Comparison of ENCODE assay signal across 22 mouse cellular contexts in genomic region chr1:149940301-149940700, GRCm38 (mm10). TPM values are rescaled to one million over a fixed set of nuclear protein-coding genes. Genes with fewer than 3 reads are reported as not detected.
DNase-seq lines count a peak whose midpoint lies in the region; ATAC-seq and TF ChIP-seq lines count a peak whose summit lies in the region.
"Had no signal": no experiment of that assay in that cellular context is flagged by ENCODE, and none has a peak within 500 bp of the region (broad histone marks: within the 10 kb centered on the region; RNA-seq: fewer than 3 reads in every experiment).

No protein-coding gene starts in this region.

- 0 out of 2 replicates have a peak, but pooled peaks have one; percentile 43 for ATAC-seq in liver, postnatal 0 days
- ATAC-seq in megakaryocyte, adult 5-6 weeks (ENCODE audit: poor library complexity, severe bottlenecking), result peak; percentile 92
- ATAC-seq in forebrain, postnatal 0 days, result no peak
- ATAC-seq: CD4-positive, CD25-positive, alpha-beta regulatory T cell, adult 4 months; inflammation-experienced regulatory T-cells, adult 6 months; midbrain, embryonic 16.5 days had no signal

- TF ChIP-seq EP300 in liver, postnatal 0 days (IDR thresholded peaks at IDR 0.05; ENCODE audit: low read depth), result no peak

- TF ChIP-seq POLR2A in bone marrow macrophage, adult 2 months (IDR thresholded peaks at IDR 0.05; ENCODE audit: borderline replicate concordance, low read depth, low read length), result no peak

- H3K9me3 ChIP-seq in liver, postnatal 0 days (ENCODE audit: low read length), result no peaks in the 10 kb centered on the region
- no peaks in the 10 kb centered on the region for H3K9me3 ChIP-seq in forebrain, postnatal 0 days (ENCODE audit: low read length)
- H3K9me3 ChIP-seq: embryonic facial prominence, embryonic 15.5 days; hindbrain, embryonic 13.5 days; limb, embryonic 13.5 days had no signal

- TF ChIP-seq CTCF in liver, postnatal 0 days (IDR thresholded peaks at IDR 0.05; ENCODE audit: low read depth), result no peak
- TF ChIP-seq CTCF in bone marrow macrophage, adult 2 months (IDR thresholded peaks at IDR 0.05; ENCODE audit: low read depth, low read length), result no peak
- no peak for TF ChIP-seq CTCF in forebrain, postnatal 0 days (IDR thresholded peaks at IDR 0.05; ENCODE audit: low read depth)

- intact Hi-C loops in left cerebral cortex, postnatal 14 days (cut with DNase I), result no loop called here

- H3K4me3 ChIP-seq in liver, postnatal 0 days (ENCODE audit: low read depth, low read length), result no peak overlapping the region
- no peak overlapping the region for H3K4me3 ChIP-seq in bone marrow macrophage, adult 2 months (ENCODE audit: insufficient read depth, low read length)
- no peak overlapping the region for H3K4me3 ChIP-seq in forebrain, postnatal 0 days (ENCODE audit: low read depth, low read length)
- H3K4me3 ChIP-seq: embryonic facial prominence, embryonic 15.5 days; hindbrain, embryonic 13.5 days; limb, embryonic 13.5 days had no signal

- peaks cover 3% of the 10 kb centered on the region; the same call in 1 of the 2 replicates for H3K4me1 ChIP-seq in liver, postnatal 0 days (ENCODE audit: insufficient read depth)
- H3K4me1 ChIP-seq in bone marrow macrophage, adult 2 months (ENCODE audit: control insufficient read depth, insufficient read depth, low read length), result peaks cover 51% of the 10 kb centered on the region
- H3K4me1 ChIP-seq in forebrain, postnatal 0 days (ENCODE audit: insufficient read depth), result no peaks in the 10 kb centered on the region
- H3K4me1 ChIP-seq: embryonic facial prominence, embryonic 15.5 days; hindbrain, embryonic 13.5 days; limb, embryonic 13.5 days had no signal

- no peaks in the 10 kb centered on the region for H3K27me3 ChIP-seq in liver, postnatal 0 days (ENCODE audit: insufficient read depth, low read length)
- H3K27me3 ChIP-seq in forebrain, postnatal 0 days (ENCODE audit: insufficient read depth, low read length), result no peaks in the 10 kb centered on the region
- H3K27me3 ChIP-seq: embryonic facial prominence, embryonic 15.5 days; hindbrain, embryonic 13.5 days; limb, embryonic 13.5 days had no signal

- 37% methylated on average over 1 of the region's 1 CpGs for WGBS in liver, postnatal 0 days (ENCODE audit: insufficient replicate concordance)
- WGBS in forebrain, postnatal 0 days, result 84% methylated on average over 1 of the region's 1 CpGs

- no peak for DNase-seq in liver, postnatal 0 days
- no peak for DNase-seq in liver
- DNase-seq in skeletal muscle tissue, adult 2 months (ENCODE audit: low read depth, low spot score), result peak; percentile 19
- DNase-seq in forebrain, postnatal 0 days, result no peak
- DNase-seq in left cerebral cortex, postnatal 14 days (ENCODE audit: low spot score in 2 of 2), result no peak
- DNase-seq: adrenal gland, postnatal 14 days; cerebellum, adult 11-12 months; cerebellum, postnatal 25 days; heart, postnatal 14 days; kidney, adult 9 months; kidney, postnatal 25 days; lung, postnatal 4 days; right cerebral cortex, postnatal 4 days had no signal

- no peak overlapping the region for H3K27ac ChIP-seq in liver, postnatal 0 days (ENCODE audit: low read depth)
- H3K27ac ChIP-seq in bone marrow macrophage, adult 2 months (ENCODE audit: insufficient read depth, low read depth, low read length), result peak overlapping the region; percentile 95; the same call in 1 of the 2 replicates
- H3K27ac ChIP-seq in forebrain, postnatal 0 days (ENCODE audit: low read depth, low read length), result no peak overlapping the region
- H3K27ac ChIP-seq: embryonic facial prominence, embryonic 15.5 days; hindbrain, embryonic 13.5 days; limb, embryonic 13.5 days had no signal

- no peak overlapping the region for H3K4me2 ChIP-seq in liver, postnatal 0 days (ENCODE audit: low read depth, low read length)
- no peak overlapping the region for H3K4me2 ChIP-seq in forebrain, postnatal 0 days (ENCODE audit: low read depth)
- H3K4me2 ChIP-seq: embryonic facial prominence, embryonic 15.5 days; heart, embryonic 11.5 days; hindbrain, embryonic 13.5 days; limb, embryonic 13.5 days had no signal

- no peaks in the 10 kb centered on the region for H3K36me3 ChIP-seq in liver, postnatal 0 days (replicated peaks; ENCODE audit: insufficient read depth, low read length)
- no peaks in the 10 kb centered on the region for H3K36me3 ChIP-seq in forebrain, postnatal 0 days (ENCODE audit: insufficient read depth)
- H3K36me3 ChIP-seq: embryonic facial prominence, embryonic 15.5 days; hindbrain, embryonic 13.5 days; limb, embryonic 13.5 days had no signal

- H3K9ac ChIP-seq in liver, postnatal 0 days (replicated peaks), result no peak overlapping the region
- H3K9ac ChIP-seq in forebrain, postnatal 0 days, result no peak overlapping the region
- H3K9ac ChIP-seq: embryonic facial prominence, embryonic 15.5 days; hindbrain, embryonic 13.5 days; limb, embryonic 13.5 days had no signal

RNA-seq across cellular contexts. Expression of gene Pla2g4a, which starts 20.8 kb away (rescaled TPM):
- 4.9 and 5.5 TPM in 2 replicates for polyA plus RNA-seq in liver, postnatal 0 days (2015; fragmentation: Nextera tagmentation; extraction: Ambion mirVana)
- polyA plus RNA-seq in bone marrow macrophage, adult 2 months (2012; ENCODE audit: insufficient read depth, insufficient read length, missing spikeins), result 12.5 and 27.1 TPM in 2 replicates
- total RNA-seq in megakaryocyte, adult 5-6 weeks (2015), result 31.8 and 32.3 TPM in 2 replicates
- total RNA-seq in megakaryocyte, adult 5-6 weeks (2017), result 69.2 and 86.6 TPM in 2 replicates
- total RNA-seq in forebrain, postnatal 0 days (2014; rRNA removed), result 1.0 TPM in 2 replicates
- polyA plus RNA-seq in forebrain, postnatal 0 days (2015; fragmentation: Nextera tagmentation; extraction: Ambion mirVana), result 0.98 and 1.1 TPM in 2 replicates
- total RNA-seq in left cerebral cortex, postnatal 14 days (2021), result 1 to 10 TPM; 1.7 to 2.6 TPM
- polyA plus RNA-seq: CD4-positive, CD25-positive, alpha-beta regulatory T cell, adult 4 months had no signal

Comparison
In these comparisons a context has a peak if more than half of its experiments do, and no peak if none do; other contexts are left out.
1. RNA of gene Pla2g4a, which starts 20.8 kb away (total RNA-seq): 31.8 to 86.6 TPM in megakaryocyte, adult 5-6 weeks; 1.7 to 2.6 TPM in left cerebral cortex, postnatal 14 days and 1.0 TPM in forebrain, postnatal 0 days; every median in the first group is over 4 times any median in the second.